Mouse (Mus musculus): ENCODE results near the gene Tmem234. TPM values are rescaled to one million over a fixed set of nuclear protein-coding genes. Genes with fewer than 3 reads are reported as not detected.
"Not testable (repeated sequence)": the region's sequence is repeated elsewhere in the genome, so short reads cannot be mapped to it uniquely, and the experiment has no call there.

Gene Tmem234
- 10 to 100 TPM; 29.8 to 31.9 TPM for total RNA-seq (2021)
- long read RNA-seq, experiment 1, transcript Tmem234-210 (5 exons, 1,519 nt) = minor isoform, 13 of 52 reads
- long read RNA-seq, experiment 1, transcript Tmem234-201 (5 exons, 1,437 nt) = major isoform, 22 of 52 reads
- long read RNA-seq, experiment 1, partial matches to known transcripts = 2 of 52 reads
- long read RNA-seq, experiment 1, other reads (novel, unspliced or antisense) = 9 of 52 reads
- long read RNA-seq, experiment 2, transcript Tmem234-210 (5 exons, 1,519 nt) = minor isoform, 20 of 64 reads
- long read RNA-seq, experiment 2, transcript Tmem234-212 (6 exons, 680 nt) = minor isoform, 5 of 64 reads
- long read RNA-seq, experiment 2, transcript Tmem234-201 (5 exons, 1,437 nt) = major isoform, 21 of 64 reads
- long read RNA-seq, experiment 2, partial matches to known transcripts = 0 of 64 reads
- long read RNA-seq, experiment 2, other reads (novel, unspliced or antisense) = 10 of 64 reads

DNA sequence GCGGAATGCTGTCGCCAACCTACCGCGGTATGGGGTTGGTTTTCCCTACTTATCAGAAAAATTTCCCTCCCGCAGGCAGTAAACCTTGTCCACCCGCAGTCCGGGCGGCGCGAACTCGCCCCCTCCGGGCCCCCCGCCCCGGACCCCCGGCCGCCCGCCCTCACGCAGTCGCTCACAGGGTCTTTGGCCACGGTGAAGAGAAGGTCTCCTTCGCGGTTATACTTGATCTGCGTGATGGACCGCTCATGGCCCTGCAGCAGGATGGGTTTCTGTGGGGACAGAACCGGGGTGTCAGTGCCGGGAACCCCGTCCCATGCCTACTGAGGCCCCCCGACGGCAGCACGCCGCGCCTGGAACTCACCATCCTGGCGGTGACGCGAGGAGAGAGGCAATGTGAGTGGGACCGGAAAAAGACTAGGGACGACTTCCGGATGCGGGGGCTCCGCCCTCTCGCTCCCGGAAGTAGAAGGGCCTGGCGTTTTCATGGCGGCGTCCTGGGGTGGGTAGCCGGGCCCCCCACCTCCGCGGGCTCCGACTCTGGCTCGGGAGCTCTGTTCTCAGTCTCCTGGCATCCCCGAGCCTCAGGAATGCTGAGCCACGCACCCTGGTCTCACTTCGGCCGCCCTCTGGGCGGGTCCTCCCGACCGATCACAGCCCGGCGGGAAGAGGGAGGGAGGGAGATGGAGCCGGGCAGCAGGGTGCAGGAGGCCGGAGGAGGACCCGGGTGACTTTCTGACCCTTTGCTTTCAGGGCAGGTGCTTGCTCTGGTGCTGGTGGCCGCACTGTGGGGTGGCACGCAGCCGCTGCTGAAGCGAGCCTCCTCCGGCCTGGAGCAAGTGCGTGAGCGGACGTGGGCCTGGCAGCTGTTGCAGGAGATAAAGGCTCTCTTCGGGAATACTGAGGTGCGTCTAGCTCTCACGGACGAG is at the start of gene Tmem234, which contains the start of gene Eif3i:
Gene Tmem234 (plus strand): TSS at position 436 of the 926 bp plus-strand sequence.
Gene Eif3i (minus strand): TSS at position 416 of the 926 bp plus-strand sequence.
- Histone ChIP-seq H3K4me3 (peak within 1 kb of the TSS; percentile 96), H3K27ac (peak within 1 kb of the TSS; percentile 92)
- peak; percentile 89 for DNase-seq
- intact Hi-C loops (cut with DNase I) = loop anchor here (1.0 to 10.0 kb wide), 2 partner anchors 40 to 106 kb away; partner anchors contain the start of genes Fam229a and Tssk3
- TF ChIP-seq CTCF (IDR thresholded peaks at IDR 0.05) = peak; percentile 2; the same call in 1 of the 2 replicates

DNA sequence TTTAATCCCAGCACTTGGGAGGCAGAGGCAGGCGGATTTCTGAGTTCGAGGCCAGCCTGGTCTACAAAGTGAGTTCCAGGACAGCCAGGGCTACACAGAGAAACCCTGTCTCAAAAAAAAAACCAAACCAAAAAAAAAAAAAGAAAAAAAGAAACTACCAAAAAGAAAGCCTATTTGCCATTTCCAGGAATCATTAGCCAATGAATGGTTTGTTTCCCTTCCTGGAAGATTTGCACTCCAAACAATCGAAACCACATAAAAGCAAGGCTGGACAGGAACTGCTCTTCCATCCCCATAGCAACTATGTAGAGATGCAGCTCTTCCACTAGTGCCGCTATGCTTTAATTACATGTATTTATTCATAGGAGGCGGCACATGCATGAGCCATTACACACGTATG is 46.0 kb upstream of the Tmem234 start:
- H3K27ac ChIP-seq; intact Hi-C loops (cut with DNase I); H3K4me3 ChIP-seq; DNase-seq: not testable (repeated sequence)

DNA sequence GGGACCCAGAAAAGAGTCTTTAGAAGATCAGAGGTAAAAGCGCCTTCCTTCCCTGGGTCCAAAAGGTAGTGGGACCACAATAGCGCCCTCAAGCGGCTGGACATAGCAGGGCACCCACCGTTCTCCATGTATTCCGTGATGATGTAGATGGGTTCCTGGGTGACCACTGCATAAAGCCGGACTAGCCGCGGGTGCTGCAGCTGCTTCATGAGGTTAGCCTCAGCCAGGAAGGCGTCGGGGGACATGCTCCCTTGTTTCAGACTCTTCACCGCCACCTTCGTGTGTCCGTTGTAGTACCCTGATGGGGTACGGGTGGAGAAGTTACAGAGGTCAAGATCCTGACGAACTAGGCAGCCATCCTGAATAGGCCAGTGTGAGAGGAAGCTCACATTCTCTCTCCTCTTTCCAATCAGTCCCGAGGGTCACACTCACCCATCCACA is 45.0 kb upstream of the Tmem234 start:
- TF ChIP-seq CTCF (IDR thresholded peaks at IDR 0.05) = peak; percentile 64
- DNase-seq = peak; percentile 31
- Histone ChIP-seq H3K4me3 (peak overlapping the region; percentile 79), H3K27ac (no peak overlapping the region)
- intact Hi-C loops (cut with DNase I) = no loop called here

DNA sequence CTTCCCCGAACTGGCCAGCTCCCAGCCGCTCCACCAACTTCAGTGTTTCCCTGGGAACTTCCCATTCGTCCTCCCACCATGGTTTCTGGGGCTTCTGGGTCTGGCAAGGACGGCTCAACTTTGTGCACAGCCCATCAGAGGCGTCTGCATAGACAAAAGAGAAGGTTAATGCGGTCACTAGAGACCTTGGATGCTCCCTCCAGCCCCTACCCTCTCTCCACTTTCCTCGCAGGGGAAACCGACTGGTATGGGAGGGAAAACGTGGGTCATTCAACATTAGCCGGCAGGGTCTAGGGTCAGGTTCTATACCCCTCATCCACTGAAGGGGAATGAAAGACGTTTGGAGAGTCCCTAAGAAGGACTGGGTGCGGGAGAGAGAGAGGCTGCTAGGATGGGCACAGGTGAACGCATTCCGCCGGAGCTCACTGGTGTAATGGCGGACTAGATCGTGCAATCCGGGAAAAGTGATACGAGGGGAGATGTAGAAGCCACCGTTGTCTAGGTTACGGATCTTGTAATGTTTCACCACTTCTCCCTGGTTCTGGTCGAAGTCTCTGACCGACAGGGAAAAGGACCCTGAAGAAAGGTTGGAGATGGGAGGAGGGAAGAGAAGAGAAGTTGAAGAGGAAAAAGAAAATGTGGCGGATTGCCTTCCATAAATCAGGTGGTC is 44.5 kb upstream of the Tmem234 start:
- peak overlapping the region; percentile 80 for H3K27ac ChIP-seq
- peak overlapping the region; percentile 79 for H3K4me3 ChIP-seq
- TF ChIP-seq CTCF (IDR thresholded peaks at IDR 0.05) = no peak
- no peak for DNase-seq
- intact Hi-C loops (cut with DNase I) = no loop called here

DNA sequence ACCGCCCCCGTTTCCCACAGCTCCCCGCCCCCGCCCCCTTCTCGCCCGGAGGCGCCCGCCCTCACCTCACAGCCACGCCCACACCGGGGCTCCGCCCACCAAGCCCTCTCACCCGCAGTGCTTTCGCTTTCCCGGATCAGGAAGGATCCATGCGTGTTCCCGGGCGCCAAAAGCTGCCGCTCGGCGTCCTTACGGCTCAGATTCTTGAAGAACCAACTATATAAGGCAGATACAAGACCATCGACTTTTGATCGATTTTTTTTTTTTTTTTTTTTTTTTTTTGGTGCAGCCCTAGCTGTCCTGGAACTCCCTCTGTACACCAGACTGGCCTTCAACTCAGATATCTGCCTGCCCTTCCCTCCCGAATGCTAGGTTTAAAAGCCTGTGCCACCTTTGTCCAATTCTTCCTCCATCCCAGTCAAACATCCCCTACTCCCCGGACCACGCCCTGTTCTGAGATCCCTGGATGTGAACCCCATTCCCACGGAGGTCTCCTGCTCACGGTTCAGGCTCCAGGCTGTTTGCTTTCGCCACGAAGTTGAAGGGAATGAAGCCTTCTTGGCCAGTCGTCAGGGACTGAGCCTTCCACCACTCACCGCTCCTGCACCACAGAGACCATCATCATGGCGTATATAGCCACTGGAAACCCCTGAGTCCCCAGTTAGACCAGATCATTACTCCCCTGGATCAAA is 43.8 kb upstream of the Tmem234 start:
- intact Hi-C loops (cut with DNase I) = no loop called here
- peak overlapping the region; percentile 80 for H3K27ac ChIP-seq
- no peak for TF ChIP-seq CTCF (IDR thresholded peaks at IDR 0.05)

DNA sequence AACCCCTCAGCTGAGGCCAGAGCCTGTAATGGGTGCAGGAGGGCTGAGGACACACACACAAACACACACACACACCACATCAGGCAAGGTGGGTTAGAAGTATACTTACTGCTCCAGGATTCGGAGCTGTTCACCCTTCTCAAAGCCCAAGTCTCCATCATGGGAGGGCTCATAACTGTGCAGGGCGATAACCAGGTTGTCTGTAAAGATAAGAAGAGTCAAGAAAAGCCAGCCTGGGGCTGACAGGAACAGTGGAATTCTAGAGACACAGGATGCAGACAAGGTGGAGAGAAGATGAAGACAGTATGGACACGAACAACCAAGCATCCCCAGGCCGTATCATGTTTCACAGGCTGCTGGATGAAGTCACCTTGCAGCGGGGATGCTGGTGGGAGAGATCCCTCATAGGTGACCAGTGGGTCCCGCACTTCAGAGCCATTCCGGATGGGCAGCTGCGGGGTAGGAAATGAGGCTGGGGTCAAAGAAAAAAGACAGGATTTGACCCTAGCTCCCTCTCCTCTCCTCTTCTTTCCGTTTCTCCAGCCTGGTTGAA is 43.1 kb upstream of the Tmem234 start:
- intact Hi-C loops (cut with DNase I) = no loop called here
- no peak for DNase-seq
- peak overlapping the region; percentile 80; the same call in 1 of the 2 replicates for H3K27ac ChIP-seq
- peak overlapping the region; percentile 79 for H3K4me3 ChIP-seq
- no peak for TF ChIP-seq CTCF (IDR thresholded peaks at IDR 0.05)

More for the DNA sequence above, 43.8 kb upstream of the Tmem234 start:
- H3K4me3 ChIP-seq = peak overlapping the region; percentile 79
- DNase-seq = peak; percentile 93

DNA sequence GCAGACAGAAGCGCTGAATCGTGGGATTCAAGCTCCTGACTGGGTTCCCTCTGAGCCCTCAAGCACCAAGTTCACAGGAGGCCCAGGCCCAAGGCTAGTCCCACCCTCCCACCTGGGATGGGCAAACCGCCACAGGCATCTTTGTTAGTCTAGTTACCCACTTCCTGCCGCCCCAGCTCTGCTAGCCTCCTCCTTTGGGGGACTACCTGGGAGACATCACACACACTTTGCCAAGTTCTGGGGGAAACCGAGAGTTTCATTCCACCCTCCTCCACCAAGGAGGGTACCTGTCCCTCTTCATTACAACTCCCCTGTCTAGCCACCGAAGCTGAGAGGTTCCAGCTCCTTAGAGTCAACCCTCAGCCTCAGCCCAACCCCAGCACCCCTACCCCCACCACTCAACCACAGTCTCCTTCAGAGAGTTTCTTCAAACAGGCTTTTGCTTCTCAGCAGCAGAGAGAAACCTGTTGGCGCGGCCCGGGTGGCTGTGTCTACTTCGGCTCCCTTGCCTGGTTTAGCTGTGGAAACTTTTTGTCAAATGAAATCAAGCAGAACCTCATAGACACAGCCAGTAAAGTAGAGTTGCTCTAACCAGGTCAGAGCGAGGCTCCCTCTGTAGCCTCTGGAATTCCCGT is 42.0 kb upstream of the Tmem234 start:
- TF ChIP-seq CTCF (IDR thresholded peaks at IDR 0.05) = no peak
- Histone ChIP-seq H3K4me3 (no peak overlapping the region), H3K27ac (no peak overlapping the region)
- no peak for DNase-seq
- intact Hi-C loops (cut with DNase I) = no loop called here

DNA sequence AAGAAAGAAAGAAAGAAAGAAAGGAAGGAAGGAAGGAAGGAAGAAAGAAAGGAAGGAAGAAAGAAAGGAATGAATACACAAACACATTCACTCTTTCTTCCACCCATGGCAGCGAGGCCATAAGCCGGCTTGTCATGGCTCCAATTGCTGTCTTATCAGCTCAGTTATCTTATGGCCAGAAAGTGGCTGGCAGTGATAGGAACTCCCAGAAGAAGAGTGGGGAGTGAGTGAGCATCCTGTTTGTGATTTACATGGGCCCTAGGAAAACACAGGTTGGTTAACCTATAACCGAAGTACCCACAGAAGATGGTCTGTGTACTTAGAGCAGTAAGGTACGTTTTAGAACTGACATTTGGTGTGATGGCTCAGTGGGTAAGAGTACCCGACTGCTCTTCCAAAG is 39.3 kb upstream of the Tmem234 start:
- no peak overlapping the region for H3K4me3 ChIP-seq
- DNase-seq = no peak
- no peak for TF ChIP-seq CTCF (IDR thresholded peaks at IDR 0.05)
- H3K27ac ChIP-seq = no peak overlapping the region
- intact Hi-C loops (cut with DNase I) = no loop called here

DNA sequence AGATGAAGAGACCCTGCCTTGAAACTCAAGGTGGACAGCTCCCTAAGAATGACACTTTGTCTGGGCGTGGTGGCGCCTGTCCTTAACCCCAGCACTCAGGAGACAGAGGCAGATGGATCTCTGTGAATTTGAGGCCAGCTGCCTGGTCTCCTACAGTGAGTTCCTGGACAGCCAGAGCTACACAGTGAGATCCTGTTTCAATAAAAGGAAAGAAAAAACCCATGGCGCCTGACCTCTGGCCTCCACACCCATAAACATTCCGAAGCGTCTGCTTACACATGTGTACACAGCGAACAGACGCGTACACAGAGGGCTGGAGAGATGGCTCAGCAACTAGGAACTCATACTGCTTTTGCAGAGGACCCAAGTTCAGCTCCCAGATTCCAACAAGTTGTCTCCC is 36.8 kb upstream of the Tmem234 start:
- DNase-seq = no peak
- H3K27ac ChIP-seq = no peak overlapping the region
- intact Hi-C loops (cut with DNase I) = no loop called here
- H3K4me3 ChIP-seq = no peak overlapping the region
- TF ChIP-seq CTCF (IDR thresholded peaks at IDR 0.05) = no peak

DNA sequence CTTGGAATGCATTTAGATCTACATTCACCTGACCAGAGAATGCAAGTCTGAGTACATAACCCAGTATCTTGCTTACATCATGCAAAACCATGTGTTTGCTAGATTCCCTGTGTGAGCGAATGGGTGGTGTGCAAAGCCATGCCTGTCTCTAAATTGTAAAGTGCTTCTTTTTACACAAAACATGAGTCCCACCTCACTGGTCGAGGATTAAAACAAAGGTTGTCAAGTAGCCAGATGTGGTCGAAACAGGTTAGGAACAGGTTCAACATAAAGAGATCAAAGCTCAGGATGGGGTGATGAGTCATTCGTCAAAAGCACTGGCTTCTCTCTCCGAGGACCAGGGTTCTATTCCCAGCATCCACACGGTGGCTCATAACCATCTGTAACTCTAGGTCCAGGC is 35.3 kb upstream of the Tmem234 start:
- DNase-seq = no peak
- Histone ChIP-seq H3K4me3 (no peak overlapping the region), H3K27ac (no peak overlapping the region)
- intact Hi-C loops (cut with DNase I) = no loop called here
- no peak for TF ChIP-seq CTCF (IDR thresholded peaks at IDR 0.05)

DNA sequence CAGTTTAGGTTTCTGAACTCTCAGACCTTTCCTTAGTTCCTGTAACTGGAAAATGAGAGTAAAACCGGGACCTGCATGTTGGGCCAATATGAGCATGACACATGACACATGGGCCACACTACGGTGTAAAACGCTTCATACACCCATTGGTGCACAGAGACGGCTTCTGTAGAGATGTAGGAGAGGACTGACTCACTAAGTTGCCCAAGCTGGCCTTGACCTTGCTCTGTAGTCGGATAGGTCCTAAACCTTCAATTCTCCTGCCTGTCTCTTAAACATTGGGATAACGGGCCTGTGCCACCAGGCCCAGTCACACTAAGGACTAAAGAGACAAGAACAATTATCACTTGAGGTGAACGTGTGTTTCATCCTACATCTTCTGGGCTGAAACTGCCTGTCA is 32.1 kb upstream of the Tmem234 start:
- TF ChIP-seq CTCF (IDR thresholded peaks at IDR 0.05) = no peak
- intact Hi-C loops (cut with DNase I) = no loop called here
- DNase-seq = no peak
- Histone ChIP-seq H3K4me3 (no peak overlapping the region), H3K27ac (no peak overlapping the region)
